Comparison of ENCODE assay signal across 10 mouse cellular contexts in genomic region chr5:135726641-135727346, GRCm38 (mm10). TPM values are rescaled to one million over a fixed set of nuclear protein-coding genes. Genes with fewer than 3 reads are reported as not detected.
DNase-seq lines count a peak whose midpoint lies in the region; ATAC-seq and TF ChIP-seq lines count a peak whose summit lies in the region.
"Had no signal": no experiment of that assay in that cellular context is flagged by ENCODE, and none has a peak within 500 bp of the region (broad histone marks: within the 10 kb centered on the region; RNA-seq: fewer than 3 reads in every experiment).

No protein-coding gene starts in this region.

- no peak overlapping the region for H3K4me3 ChIP-seq in embryonic facial prominence, embryonic 12.5 days
- H3K4me3 ChIP-seq in midbrain, embryonic 11.5 days (ENCODE audit: low read depth, low read length), result peak overlapping the region; percentile 32; the same call in 1 of the 2 replicates
- H3K4me3 ChIP-seq in left cerebral cortex, adult 2 months, result no peak overlapping the region

- WGBS in embryonic facial prominence, embryonic 12.5 days, result 76% methylated on average over 2 of the region's 2 CpGs
- WGBS in midbrain, embryonic 11.5 days, result 88% methylated on average over 2 of the region's 2 CpGs

- no peaks in the 10 kb centered on the region for H3K9me3 ChIP-seq in embryonic facial prominence, embryonic 12.5 days
- H3K9me3 ChIP-seq in midbrain, embryonic 11.5 days (ENCODE audit: control insufficient read depth, low read length), result no peaks in the 10 kb centered on the region

- H3K4me2 ChIP-seq in embryonic facial prominence, embryonic 12.5 days (replicated peaks), result peak overlapping the region; percentile 47
- H3K4me2 ChIP-seq in midbrain, embryonic 11.5 days, result peak overlapping the region; percentile 64

- intact Hi-C loops in heart, postnatal 10 days (cut with DNase I), result no loop called here
- intact Hi-C loops in left cerebral cortex, adult 2 months (cut with DNase I), result no loop called here
- intact Hi-C loops in left cerebral cortex, postnatal 25 days (cut with DNase I), result no loop called here

- H3K36me3 ChIP-seq in embryonic facial prominence, embryonic 12.5 days, result peaks cover 35% of the 10 kb centered on the region
- peaks cover 22% of the 10 kb centered on the region for H3K36me3 ChIP-seq in midbrain, embryonic 11.5 days (ENCODE audit: control insufficient read depth, insufficient read depth, low read length)

- H3K27ac ChIP-seq in embryonic facial prominence, embryonic 12.5 days, result peak overlapping the region; percentile 93
- peak overlapping the region; percentile 93 for H3K27ac ChIP-seq in midbrain, embryonic 11.5 days (ENCODE audit: low read depth, low read length)
- no peak overlapping the region for H3K27ac ChIP-seq in left cerebral cortex, adult 2 months

- ATAC-seq in embryonic facial prominence, embryonic 12.5 days (ENCODE audit: insufficient number of reproducible peaks, insufficient read depth, low FRiP score, low TSS enrichment), result no peak
- ATAC-seq in midbrain, embryonic 11.5 days (ENCODE audit: low FRiP score), result no peak
- no peak for ATAC-seq in activated CD4-positive, CD25-positive, alpha-beta regulatory T cell, adult 4 months

- H3K4me1 ChIP-seq in embryonic facial prominence, embryonic 12.5 days, result peaks cover 40% of the 10 kb centered on the region
- H3K4me1 ChIP-seq in midbrain, embryonic 11.5 days (ENCODE audit: control insufficient read depth, insufficient read depth, low read length), result peaks cover 37% of the 10 kb centered on the region

- no peak overlapping the region for H3K9ac ChIP-seq in embryonic facial prominence, embryonic 12.5 days
- peak overlapping the region; percentile 49 for H3K9ac ChIP-seq in midbrain, embryonic 11.5 days (ENCODE audit: low read length)

- H3K27me3 ChIP-seq in embryonic facial prominence, embryonic 12.5 days, result no peaks in the 10 kb centered on the region
- no peaks in the 10 kb centered on the region for H3K27me3 ChIP-seq in midbrain, embryonic 11.5 days (ENCODE audit: control insufficient read depth, insufficient read depth, low read length)

- peak; percentile 48 for DNase-seq in adipocyte (ENCODE audit: low spot score)
- peak; percentile 77 to 86 for DNase-seq in heart, postnatal 10 days
- DNase-seq in midbrain, embryonic 11.5 days (ENCODE audit: low spot score, missing footprints), result no peak
- no peak for DNase-seq in layer of hippocampus, adult 9-11 months
- no peak for DNase-seq in left cerebral cortex, adult 2 months (ENCODE audit: extremely low spot score in 1 of 2, low spot score in 2 of 2)
- no peak for DNase-seq in left cerebral cortex, postnatal 25 days (ENCODE audit: low spot score in 2 of 2)
- DNase-seq: lung, postnatal 4 days had no signal

- TF ChIP-seq CTCF in left cerebral cortex, adult 2 months (IDR thresholded peaks at IDR 0.05), result no peak

RNA-seq across cellular contexts. Expression of gene Tmem120a, which starts 17.5 kb away (rescaled TPM):
- 50.4 and 53.1 TPM in 2 replicates for polyA plus RNA-seq in embryonic facial prominence, embryonic 12.5 days (2016; fragmentation: Nextera tagmentation; extraction: Ambion mirVana)
- total RNA-seq in heart, postnatal 10 days (2021), result 10 to 100 TPM; 10.0 to 17.4 TPM
- 57.5 and 59.9 TPM in 2 replicates for polyA plus RNA-seq in midbrain, embryonic 11.5 days (2014; fragmentation: Nextera tagmentation; extraction: Ambion mirVana)
- total RNA-seq in left cerebral cortex, adult 2 months (2021), result 10 to 100 TPM; 18.3 to 18.4 TPM
- polyA plus RNA-seq in activated CD4-positive, CD25-positive, alpha-beta regulatory T cell, adult 4 months (2017; shearing (Covaris generic)), result 10 to 100 TPM; 41.4 to 47.0 TPM
- 10 to 100 TPM; 13.5 to 18.7 TPM for total RNA-seq in left cerebral cortex, postnatal 25 days (2021)

RNA-seq across cellular contexts. Expression of gene Styxl1, which starts 51.4 kb away (rescaled TPM):
- 0.23 and 0.47 TPM in 2 replicates for polyA plus RNA-seq in embryonic facial prominence, embryonic 12.5 days (2016; fragmentation: Nextera tagmentation; extraction: Ambion mirVana)
- total RNA-seq in heart, postnatal 10 days (2021), result not detected
- not detected in 2 replicates for polyA plus RNA-seq in midbrain, embryonic 11.5 days (2014; fragmentation: Nextera tagmentation; extraction: Ambion mirVana)
- not detected for total RNA-seq in left cerebral cortex, adult 2 months (2021)
- polyA plus RNA-seq in activated CD4-positive, CD25-positive, alpha-beta regulatory T cell, adult 4 months (2017; shearing (Covaris generic)), result under 1 TPM in 1 of 2 experiments, not detected in 1; 0.95 TPM
- total RNA-seq in left cerebral cortex, postnatal 25 days (2021), result not detected
- polyA plus RNA-seq: spleen, adult 2 months had no signal

RNA-seq across cellular contexts. Expression of gene Mdh2, which starts 51.5 kb away (rescaled TPM):
- 487 and 498 TPM in 2 replicates for polyA plus RNA-seq in embryonic facial prominence, embryonic 12.5 days (2016; fragmentation: Nextera tagmentation; extraction: Ambion mirVana)
- 1,000 to 10,000 TPM; 1,661 to 1,664 TPM for total RNA-seq in heart, postnatal 10 days (2021)
- 562 and 580 TPM in 2 replicates for polyA plus RNA-seq in midbrain, embryonic 11.5 days (2014; fragmentation: Nextera tagmentation; extraction: Ambion mirVana)
- 100 to 1,000 TPM; 379 to 386 TPM for total RNA-seq in left cerebral cortex, adult 2 months (2021)
- polyA plus RNA-seq in activated CD4-positive, CD25-positive, alpha-beta regulatory T cell, adult 4 months (2017; shearing (Covaris generic)), result 100 to 1,000 TPM; 625 to 710 TPM
- total RNA-seq in left cerebral cortex, postnatal 25 days (2021), result 100 to 1,000 TPM; 389 to 397 TPM

RNA-seq across cellular contexts. Expression of gene Por, which starts 57.0 kb away (rescaled TPM):
- 98.4 and 99.4 TPM in 2 replicates for polyA plus RNA-seq in embryonic facial prominence, embryonic 12.5 days (2016; fragmentation: Nextera tagmentation; extraction: Ambion mirVana)
- 10 to 100 TPM; 62.8 to 72.0 TPM for total RNA-seq in heart, postnatal 10 days (2021)
- polyA plus RNA-seq in midbrain, embryonic 11.5 days (2014; fragmentation: Nextera tagmentation; extraction: Ambion mirVana), result 79.9 and 95.4 TPM in 2 replicates
- total RNA-seq in left cerebral cortex, adult 2 months (2021), result 10 to 100 TPM; 86.0 to 93.6 TPM
- 10 to 100 TPM; 15.7 to 21.9 TPM for polyA plus RNA-seq in activated CD4-positive, CD25-positive, alpha-beta regulatory T cell, adult 4 months (2017; shearing (Covaris generic))
- total RNA-seq in left cerebral cortex, postnatal 25 days (2021), result 10 to 100 TPM; 84.4 to 91.2 TPM

Comparison
In these comparisons a context has a peak if more than half of its experiments do, and no peak if none do; other contexts are left out.
1. DNase-seq: peak in adipocyte (single experiment) and heart, postnatal 10 days (2 of 2); none in midbrain, embryonic 11.5 days (single experiment), layer of hippocampus, adult 9-11 months (single experiment), left cerebral cortex, adult 2 months (0 of 2) and left cerebral cortex, postnatal 25 days (0 of 2).
2. RNA of gene Mdh2, which starts 51.5 kb away (total RNA-seq): 1,661 to 1,664 TPM in heart, postnatal 10 days; 389 to 397 TPM in left cerebral cortex, postnatal 25 days and 379 to 386 TPM in left cerebral cortex, adult 2 months; every median in the first group is over 4 times any median in the second.